Mouse (Mus musculus) A20 (cell line): Measurements from ENCODE around the gene D430042O09Rik.

Experiments
- DNase-seq: peaks from one replicate; pipeline ENCODE4 v3.0.0-alpha.2; 2011; ENCODE audit warnings: low read depth, low spot score

Gene D430042O09Rik

GRCm38 (mm10) chr7:125736366-125737015, 28.8 kb downstream of the D430042O09Rik start:
- no peak for DNase-seq

GRCm38 (mm10) chr7:125740521-125740920, 32.8 kb downstream of the D430042O09Rik start:
- DNase-seq = no peak

DNA sequence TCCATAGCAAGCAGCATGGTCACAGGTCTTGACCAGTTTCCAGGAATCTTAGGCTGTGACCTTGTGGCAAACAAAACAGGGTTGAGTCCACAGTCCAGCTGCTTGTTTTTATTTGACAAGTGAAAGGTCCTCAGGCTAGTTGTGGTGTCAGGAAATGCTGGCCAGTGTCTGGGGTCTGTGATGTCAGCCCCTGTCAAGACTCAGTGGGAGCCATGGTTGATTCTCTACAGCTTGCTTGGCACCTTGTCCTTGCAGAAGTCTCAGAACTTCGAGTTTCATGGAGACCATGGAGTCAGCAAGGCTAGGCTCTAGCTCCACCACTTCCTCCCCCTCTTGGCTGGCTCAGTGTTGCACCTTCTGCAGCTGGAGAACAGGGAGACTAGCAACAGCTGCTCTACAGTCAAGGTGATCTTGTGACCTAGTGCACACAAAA, 33.6 kb downstream of the D430042O09Rik start:
- DNase-seq = no peak

GRCm38 (mm10) chr7:125744774-125745173, 37.1 kb downstream of the D430042O09Rik start:
- no peak for DNase-seq

DNA sequence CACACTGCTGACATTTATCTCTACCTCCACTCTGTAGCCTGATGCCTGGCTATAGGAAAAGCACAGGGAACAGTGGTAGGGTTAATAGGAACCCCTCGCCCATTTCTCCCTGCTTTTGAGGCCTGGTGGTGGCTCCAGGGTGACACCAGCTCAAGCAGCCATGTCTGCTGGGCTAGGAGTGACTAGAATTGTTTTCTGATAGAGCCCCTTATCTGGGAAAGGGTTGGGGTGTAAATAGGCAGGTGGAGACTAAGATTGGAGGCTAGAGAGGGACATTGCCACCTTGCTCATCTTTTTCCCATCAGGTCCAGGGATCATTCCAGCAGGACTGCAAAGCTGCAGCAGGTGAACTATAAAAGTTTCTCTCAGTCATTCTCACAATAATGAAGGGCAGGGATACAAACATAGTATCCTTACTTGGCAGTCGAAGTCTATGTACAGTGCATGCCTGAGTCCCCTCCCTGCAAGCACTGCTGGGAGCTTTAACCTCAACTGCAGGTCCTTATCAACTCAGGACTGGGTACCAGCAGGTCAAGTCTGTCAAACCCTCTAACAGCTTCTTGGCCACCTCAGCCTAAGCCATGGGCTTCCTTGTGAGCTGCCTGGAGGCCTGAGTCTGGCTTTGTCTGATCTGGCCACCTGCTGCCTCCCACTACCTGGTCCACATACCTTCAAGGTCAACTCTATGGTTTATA, 39.1 kb downstream of the D430042O09Rik start:
- DNase-seq = peak; percentile 4

DNA sequence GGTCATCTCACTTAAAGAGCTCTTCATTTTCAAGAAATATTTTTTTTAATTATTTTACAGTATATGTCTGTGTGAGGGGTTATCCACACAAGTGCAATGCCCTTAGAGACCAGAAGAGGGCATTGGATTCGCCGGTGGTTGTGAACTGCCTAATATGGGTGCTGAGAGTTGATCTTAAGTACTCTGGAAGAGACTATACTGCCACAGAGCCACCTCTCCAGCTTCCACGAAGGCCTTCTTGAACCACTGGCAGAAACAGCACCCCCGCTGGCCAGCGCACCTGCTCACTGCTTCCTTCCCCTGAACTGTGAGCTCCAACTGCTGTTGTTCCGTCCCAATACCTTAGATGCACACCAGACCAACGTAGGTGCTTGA, 39.6 kb downstream of the D430042O09Rik start:
- DNase-seq = peak; percentile 54

DNA sequence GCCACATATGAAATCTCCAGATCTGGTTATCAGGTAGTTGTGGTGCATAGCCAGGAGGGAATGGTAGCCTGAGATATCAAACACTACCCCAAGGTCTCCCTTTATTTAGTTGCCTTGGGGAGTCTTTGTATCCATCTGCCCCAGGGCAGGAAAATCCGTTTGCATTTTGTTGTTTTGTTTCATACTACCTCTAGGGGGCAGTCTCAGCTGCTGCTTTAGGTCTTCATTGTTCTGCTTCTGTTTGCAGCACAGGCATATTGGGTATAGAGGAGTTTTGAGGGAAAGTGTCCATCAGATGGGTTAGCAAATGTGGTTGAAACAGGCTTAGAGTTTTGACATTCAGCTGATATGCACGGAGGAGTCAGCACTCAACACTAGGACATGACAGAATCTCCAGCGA, 40.5 kb downstream of the D430042O09Rik start:
- peak; percentile 50 for DNase-seq

GRCm38 (mm10) chr7:125752699-125753325, 45.1 kb downstream of the D430042O09Rik start:
- no peak for DNase-seq

GRCm38 (mm10) chr7:125753326-125753715, 45.6 kb downstream of the D430042O09Rik start:
- DNase-seq = no peak

DNA sequence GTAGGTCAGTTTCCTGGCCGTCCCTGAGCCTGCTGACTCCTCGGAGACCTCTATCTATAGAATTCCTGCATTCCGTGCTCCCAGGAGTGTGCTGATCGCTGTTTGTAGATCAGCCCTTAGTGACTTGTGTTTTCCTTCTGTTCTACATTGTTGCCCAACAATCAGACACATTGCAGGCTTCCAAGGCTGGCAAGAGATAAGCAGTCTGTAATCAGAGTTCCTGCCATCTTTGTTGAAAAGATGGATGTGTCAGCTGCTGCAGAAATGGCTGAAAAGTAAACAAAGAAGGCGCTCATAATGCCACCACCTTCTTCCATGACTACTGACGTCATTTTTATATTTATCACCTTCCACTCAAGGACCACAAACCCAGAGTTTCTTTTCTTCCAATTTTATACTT, 49.1 kb downstream of the D430042O09Rik start:
- no peak for DNase-seq

- no peak for DNase-seq
Observed at GRCm38 (mm10) chr7:125757896-125758623, 50.4 kb downstream of the D430042O09Rik start.

GRCm38 (mm10) chr7:125762289-125762688, 54.6 kb downstream of the D430042O09Rik start:
- DNase-seq = no peak

- no peak for DNase-seq
Observed at GRCm38 (mm10) chr7:125762883-125763830, 55.5 kb downstream of the D430042O09Rik start.

GRCm38 (mm10) chr7:125764373-125764772, 56.7 kb downstream of the D430042O09Rik start:
- DNase-seq = no peak

DNA sequence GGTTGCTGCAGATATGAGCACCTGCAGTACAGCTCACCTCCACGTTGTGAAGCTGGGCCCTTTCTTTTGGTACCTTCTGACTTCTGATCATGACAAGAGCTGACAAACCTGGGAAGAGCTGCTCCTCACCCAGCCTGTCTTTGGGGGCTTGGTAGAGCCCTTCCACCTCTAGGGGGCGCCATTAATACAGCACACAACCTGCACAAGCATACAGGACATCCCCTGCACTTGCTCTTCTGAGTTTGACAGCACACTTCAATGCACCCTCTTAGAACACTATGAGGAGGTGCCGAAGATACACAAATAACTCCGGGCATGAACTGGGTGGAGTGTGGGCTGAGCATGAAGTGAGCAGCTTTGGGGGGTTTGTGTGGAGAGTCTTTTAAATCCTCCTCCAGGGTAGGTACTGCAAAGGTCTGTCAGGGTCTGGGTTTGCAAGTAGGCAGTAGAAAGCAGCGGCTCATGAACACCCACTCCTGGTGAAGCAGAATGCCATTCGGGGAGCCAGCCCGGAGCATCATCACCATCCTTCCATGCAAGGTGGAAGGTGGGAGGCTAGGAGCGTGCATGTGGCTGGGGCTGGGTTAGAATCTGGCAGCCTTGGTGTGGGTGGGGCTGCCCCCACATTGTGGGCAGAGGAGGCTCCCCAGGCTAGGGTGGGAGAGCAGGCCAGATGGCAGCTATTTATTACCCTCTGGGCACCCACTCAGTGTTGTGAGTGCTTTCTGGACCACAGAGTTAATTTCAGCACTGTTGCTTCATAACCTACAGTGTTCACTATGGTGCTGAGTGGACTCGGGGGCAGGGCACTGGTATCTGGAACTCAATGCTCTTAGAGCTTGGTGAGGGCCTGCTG, 59.5 kb downstream of the D430042O09Rik start:
- peak; percentile 61 for DNase-seq

GRCm38 (mm10) chr7:125772961-125773571, 65.4 kb downstream of the D430042O09Rik start:
- no peak for DNase-seq

- DNase-seq = peak; percentile 38
Observed at GRCm38 (mm10) chr7:125783206-125783605, 75.5 kb downstream of the D430042O09Rik start.

GRCm38 (mm10) chr7:125786105-125786504, 78.4 kb downstream of the D430042O09Rik start:
- no peak for DNase-seq

DNA sequence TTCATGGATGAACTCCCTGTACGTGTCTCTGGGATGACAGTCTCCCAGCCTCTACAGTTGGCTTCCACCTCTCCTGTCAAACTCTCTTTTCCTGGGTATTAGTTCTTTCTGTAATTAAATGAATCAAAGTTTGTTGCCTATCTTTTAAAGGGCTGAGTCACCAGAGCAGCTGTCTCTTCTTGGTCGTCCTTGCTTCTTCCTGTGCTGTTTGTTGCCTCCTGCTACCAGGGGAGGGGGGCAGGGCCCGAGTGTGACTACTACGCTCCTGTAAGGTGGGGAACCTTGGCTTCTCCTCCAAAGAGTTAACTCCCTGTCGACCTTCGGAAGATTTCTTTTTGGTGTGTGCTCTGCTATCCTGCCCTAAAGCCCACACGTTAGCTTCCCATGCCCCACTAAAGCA, 79.4 kb downstream of the D430042O09Rik start:
- DNase-seq = no peak

GRCm38 (mm10) chr7:125790039-125790438, 82.4 kb downstream of the D430042O09Rik start:
- DNase-seq = no peak
